Mouse (Mus musculus) hindbrain, embryonic 11.5 days (tissue): ENCODE measurements around the gene Zzef1. TPM values are rescaled to one million over a fixed set of nuclear protein-coding genes. Genes with fewer than 3 reads are reported as not detected.

ENCODE experiments used
- ATAC-seq: fragments of 200-750 bp; cut with Nextera tagmentation; 2 replicates; pipeline ENCODE4 v1.8.0; 2017; ENCODE audit warnings: mild to moderate bottlenecking, moderate TSS enrichment, moderate library complexity; ENCODE audit not compliant: low FRiP score
- DNase-seq: peaks from one replicate; pipeline ENCODE4 v3.0.0-alpha.2; 2015; ENCODE audit warnings: low spot score
- H3K27ac ChIP-seq: fragments of 300-500 bp; sonication (generic); 2 replicates; pipeline ENCODE4 v1.5.1; 2014; ENCODE audit warnings: mild to moderate bottlenecking, low read depth, low read length
- H3K27me3 ChIP-seq: fragments of 300-500 bp; sonication (generic); 2 replicates; pipeline ENCODE4 v1.6.1; 2014; ENCODE audit warnings: mild to moderate bottlenecking, low read length, moderate library complexity, mixed read lengths; ENCODE audit not compliant: control insufficient read depth, insufficient read depth
- H3K36me3 ChIP-seq: fragments of 300-500 bp; sonication (generic); 2 replicates; pipeline ENCODE4 v1.6.1; 2014; ENCODE audit warnings: mild to moderate bottlenecking, low read length, moderate library complexity, mixed read lengths; ENCODE audit not compliant: control insufficient read depth, insufficient read depth
- H3K4me1 ChIP-seq: fragments of 300-500 bp; sonication (generic); replicated peaks from 2 replicates; pipeline ENCODE4 v1.6.1; 2014; ENCODE audit warnings: low read length, mixed read lengths; ENCODE audit not compliant: control insufficient read depth, insufficient read depth
- H3K4me2 ChIP-seq: fragments of 300-500 bp; sonication (generic); replicated peaks from 2 replicates; pipeline ENCODE4 v1.6.1; 2014; ENCODE audit warnings: mild to moderate bottlenecking, low read depth, low read length
- H3K4me3 ChIP-seq: fragments of 300-500 bp; sonication (generic); 2 replicates; pipeline ENCODE4 v1.5.1; 2014; ENCODE audit warnings: low read depth, low read length
- H3K9ac ChIP-seq: fragments of 300-500 bp; sonication (generic); 2 replicates; pipeline ENCODE4 v1.6.1; 2014; ENCODE audit warnings: low read depth, low read length
- H3K9me3 ChIP-seq: fragments of 300-500 bp; sonication (generic); 2 replicates; pipeline ENCODE4 v1.6.1; 2016; ENCODE audit warnings: low read length; ENCODE audit not compliant: control insufficient read depth
- WGBS: fragments of 180-500 bp; shearing (Covaris S2); extraction: QIAGEN DNeasy Blood & Tissue Kit; methylation state at CpG from one replicate; pipeline ENCODE4 v1.1.7; 2014; 5-methylcytosine and 5-hydroxymethylcytosine counted together
- polyA plus RNA-seq: library from polyadenylated mRNA; unstranded; fragments of >200 nt; fragmentation: Nextera tagmentation; extraction: Ambion mirVana; gene quantifications from 2 replicates; pipeline ENCODE4 v1.2.1, GENCODE M21; 2014

The Zzef1 gene
- polyA plus RNA-seq, 1 experiment from 2014 or later, result 14.0 TPM

GRCm38 (mm10) chr11:72960723-72961071, 164.7 kb downstream of the Zzef1 start:
- DNase-seq, result no peak
- peaks cover 37% of the 10 kb centered on the region for H3K27me3 ChIP-seq

GRCm38 (mm10) chr11:72961072-72961980, 165.3 kb downstream of the Zzef1 start, which contains the start of gene Atp2a3:
Gene Atp2a3, plus strand, starts transcription at chr11:72961169.
- H3K9me3 ChIP-seq, result no peaks in the 10 kb centered on the region
- no peak within 1 kb of the TSS for H3K27ac ChIP-seq
- H3K4me3 ChIP-seq, result peak within 1 kb of the TSS; percentile 27
- H3K36me3 ChIP-seq, result no peaks in the 10 kb centered on the region
- 4% methylated on average over 70 of the region's 70 CpGs for WGBS
- peak within 1 kb of the TSS; percentile 36 for H3K4me2 ChIP-seq
- H3K4me1 ChIP-seq, result 0 out of 2 replicates have a peak, but pooled peaks cover 3% of the 10 kb centered on the region
- H3K9ac ChIP-seq, result no peak within 1 kb of the TSS
- H3K27me3 ChIP-seq, result peaks cover 37% of the 10 kb centered on the region
- ATAC-seq, result no peak
- peak; percentile 33 for DNase-seq

More at GRCm38 (mm10) chr11:72960723-72961071, 164.7 kb downstream of the Zzef1 start:
- H3K4me2 ChIP-seq, result peak overlapping the region; percentile 36
- H3K36me3 ChIP-seq, result no peaks in the 10 kb centered on the region
- H3K9me3 ChIP-seq, result no peaks in the 10 kb centered on the region
- 4% methylated on average over 15 of the region's 15 CpGs for WGBS
- 0 out of 2 replicates have a peak, but pooled peaks cover 3% of the 10 kb centered on the region for H3K4me1 ChIP-seq
- no peak for ATAC-seq
- peak overlapping the region; percentile 27 for H3K4me3 ChIP-seq
- no peak overlapping the region for H3K27ac ChIP-seq
- H3K9ac ChIP-seq, result no peak overlapping the region

- Histone ChIP-seq H3K4me1 (0 out of 2 replicates have a peak, but pooled peaks cover 3% of the 10 kb centered on the region), H3K4me2 (no peak overlapping the region), H3K9ac (no peak overlapping the region), H3K36me3 (no peaks in the 10 kb centered on the region), H3K27ac (no peak overlapping the region), H3K9me3 (no peaks in the 10 kb centered on the region), H3K27me3 (peaks cover 37% of the 10 kb centered on the region), H3K4me3 (no peak overlapping the region)
- DNase-seq, result no peak
- no peak for ATAC-seq
- WGBS, result 85% methylated on average over 2 of the region's 2 CpGs
These were observed 166.4 kb downstream of the Zzef1 start for GRCm38 (mm10) chr11:72962378-72962777.

GRCm38 (mm10) chr11:72963058-72963788, 167.2 kb downstream of the Zzef1 start:
- Histone ChIP-seq H3K9ac (no peak overlapping the region), H3K9me3 (no peaks in the 10 kb centered on the region), H3K4me2 (no peak overlapping the region), H3K4me3 (no peak overlapping the region), H3K27ac (no peak overlapping the region), H3K36me3 (no peaks in the 10 kb centered on the region), H3K4me1 (0 out of 2 replicates have a peak, but pooled peaks cover 3% of the 10 kb centered on the region), H3K27me3 (peaks cover 37% of the 10 kb centered on the region)
- DNase-seq (no peak), ATAC-seq (no peak)
- WGBS, result 59% methylated on average over 7 of the region's 7 CpGs

- WGBS, result 56% methylated on average over 3 of the region's 3 CpGs
- Histone ChIP-seq H3K4me3 (no peak overlapping the region), H3K27ac (no peak overlapping the region), H3K27me3 (peaks cover 36% of the 10 kb centered on the region), H3K9ac (no peak overlapping the region), H3K4me2 (no peak overlapping the region), H3K9me3 (no peaks in the 10 kb centered on the region), H3K36me3 (no peaks in the 10 kb centered on the region), H3K4me1 (0 out of 2 replicates have a peak, but pooled peaks cover 3% of the 10 kb centered on the region)
- no peak for ATAC-seq
- DNase-seq, result no peak
These were observed 167.8 kb downstream of the Zzef1 start for GRCm38 (mm10) chr11:72963789-72964294.

- ATAC-seq (no peak), DNase-seq (no peak)
- 84% methylated on average over 13 of the region's 13 CpGs for WGBS
- no peaks in the 10 kb centered on the region; the same call in 1 of the 2 replicates for H3K27me3 ChIP-seq
- no peaks in the 10 kb centered on the region for H3K9me3 ChIP-seq
- H3K4me2 ChIP-seq, result no peak overlapping the region
- no peak overlapping the region for H3K9ac ChIP-seq
- H3K27ac ChIP-seq, result no peak overlapping the region
- no peak overlapping the region for H3K4me3 ChIP-seq
- no peaks in the 10 kb centered on the region for H3K36me3 ChIP-seq
- H3K4me1 ChIP-seq, result no peaks in the 10 kb centered on the region
These were observed 179.0 kb downstream of the Zzef1 start for GRCm38 (mm10) chr11:72974995-72975503.

Other genes starting within 250 kb of the Zzef1 start
- gene Spns3, start 245.7 kb upstream of the Zzef1 start, polyA plus RNA-seq, result not detected in 2 replicates
- gene Ube2g1, start 188.9 kb upstream of the Zzef1 start, polyA plus RNA-seq, result 127 and 131 TPM in 2 replicates
- 28.1 and 30.6 TPM in 2 replicates for gene Ankfy1, start 106.2 kb upstream of the Zzef1 start, polyA plus RNA-seq
- 3.4 and 4.5 TPM in 2 replicates for gene Cyb5d2, start 84 bp upstream of the Zzef1 start, polyA plus RNA-seq
- gene Atp2a3, start 164.9 kb downstream of the Zzef1 start, polyA plus RNA-seq, result 0.68 and 1.4 TPM in 2 replicates
- gene P2rx1, start 202.9 kb downstream of the Zzef1 start, polyA plus RNA-seq, result 1.4 and 2.4 TPM in 2 replicates
- gene Camkk1, start 222.8 kb downstream of the Zzef1 start, polyA plus RNA-seq, result 3.7 and 4.4 TPM in 2 replicates